Mouse (Mus musculus): ENCODE results near the gene Nav2.
A peak's percentile ranks its signal among the peaks of the same experiment; 100 is the strongest.

The Nav2 gene

DNA sequence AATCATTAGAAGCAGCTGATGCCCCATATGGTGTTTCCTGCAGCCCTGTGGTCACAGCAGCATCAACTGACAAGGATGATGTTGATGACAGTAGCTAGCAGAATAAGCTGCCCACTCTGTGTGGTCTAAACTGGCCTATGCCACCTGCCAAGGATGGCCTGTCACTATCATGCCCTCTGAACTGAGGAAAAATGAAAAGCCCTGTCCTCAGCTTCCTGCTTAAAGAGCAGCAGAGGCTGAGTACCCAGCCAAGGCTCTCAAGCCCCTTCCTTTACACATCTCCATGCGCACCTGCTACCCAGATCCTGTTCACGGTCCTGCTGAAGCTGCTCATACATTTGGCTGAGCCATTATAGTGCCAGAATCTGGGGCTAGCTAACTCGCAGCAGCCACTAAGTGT, 193.7 kb downstream of the Nav2 start:
- DNase-seq (ENCODE audit: low spot score) = no peak

DNA sequence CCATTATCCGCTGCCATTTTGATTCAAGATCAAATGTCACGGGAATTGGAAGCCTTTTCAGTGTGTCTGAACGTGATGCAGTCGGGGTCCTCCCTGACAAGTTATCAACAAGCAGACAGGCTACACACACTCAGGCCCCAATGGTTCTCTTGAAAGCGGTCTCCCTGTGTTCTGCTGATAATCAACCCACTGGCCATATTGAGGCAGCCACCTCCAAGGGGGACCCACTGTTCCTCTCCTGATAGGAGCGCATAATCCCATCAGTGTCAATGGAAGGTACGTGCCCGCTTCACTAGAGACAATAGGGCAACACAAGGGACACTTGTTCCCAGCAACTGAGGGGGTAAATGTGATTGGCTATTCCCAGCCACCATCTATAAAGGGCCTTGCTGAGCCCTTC, 195.9 kb downstream of the Nav2 start:
- DNase-seq (ENCODE audit: low spot score) = no peak

DNA sequence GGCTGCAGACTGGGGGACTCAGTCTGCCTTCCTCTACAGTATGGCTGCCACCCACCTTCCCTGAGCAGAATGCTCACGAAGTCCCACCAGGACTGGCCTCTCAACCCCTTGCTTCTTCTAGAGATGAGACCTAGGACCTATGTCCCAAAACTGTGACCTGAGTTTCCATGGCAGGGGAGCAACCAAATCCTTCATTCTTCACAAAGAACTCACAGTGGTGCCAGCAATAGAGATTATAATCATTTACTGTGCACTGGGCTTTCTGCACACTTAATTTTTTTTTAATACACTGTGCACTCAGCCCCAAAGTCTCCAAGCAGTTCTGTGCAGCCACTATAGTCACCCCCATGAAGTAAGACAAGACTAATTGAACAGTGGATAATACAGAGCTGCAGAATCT, 196.3 kb downstream of the Nav2 start:
- DNase-seq (ENCODE audit: low spot score) = no peak

DNA sequence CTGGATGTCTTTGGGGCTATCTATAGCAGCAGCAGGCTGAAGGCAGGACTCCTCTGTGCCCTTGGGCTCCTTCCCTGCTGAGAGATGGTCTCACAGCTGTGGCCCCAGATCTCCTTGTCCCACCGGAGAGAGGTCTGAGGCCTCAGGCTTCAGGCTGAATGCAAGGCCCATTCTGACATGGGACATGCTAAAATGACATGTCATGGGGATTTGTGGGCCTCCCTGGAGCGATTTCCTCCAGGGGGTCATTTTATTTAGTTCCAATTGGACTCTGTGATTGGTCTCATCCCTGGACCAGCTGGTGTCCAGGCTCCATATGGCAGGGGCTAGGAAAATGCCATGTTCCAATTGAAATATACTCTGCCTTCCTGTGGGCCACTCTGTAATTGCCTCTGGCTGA, 197.0 kb downstream of the Nav2 start:
- no peak for DNase-seq (ENCODE audit: low spot score)

DNA sequence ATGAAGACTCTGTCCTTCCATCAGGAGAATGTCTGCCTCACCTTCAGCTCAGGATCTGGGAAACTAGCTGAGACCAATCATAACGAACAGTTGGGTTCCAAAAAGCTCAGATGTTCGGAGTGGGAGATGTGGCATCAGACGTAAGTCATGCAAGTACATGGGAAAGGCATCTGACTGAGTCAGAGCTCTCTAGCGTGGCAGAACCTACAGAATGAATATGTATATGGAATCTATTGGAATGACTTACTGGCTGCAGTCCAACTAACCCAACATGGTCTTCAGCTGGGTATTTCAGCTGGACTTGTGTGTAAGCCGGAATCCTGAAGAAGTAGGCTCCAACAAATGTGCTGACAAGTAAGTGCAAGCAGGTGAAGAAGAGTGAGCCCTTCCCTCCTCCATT, 199.6 kb downstream of the Nav2 start:
- no peak for DNase-seq (ENCODE audit: low spot score)

DNA sequence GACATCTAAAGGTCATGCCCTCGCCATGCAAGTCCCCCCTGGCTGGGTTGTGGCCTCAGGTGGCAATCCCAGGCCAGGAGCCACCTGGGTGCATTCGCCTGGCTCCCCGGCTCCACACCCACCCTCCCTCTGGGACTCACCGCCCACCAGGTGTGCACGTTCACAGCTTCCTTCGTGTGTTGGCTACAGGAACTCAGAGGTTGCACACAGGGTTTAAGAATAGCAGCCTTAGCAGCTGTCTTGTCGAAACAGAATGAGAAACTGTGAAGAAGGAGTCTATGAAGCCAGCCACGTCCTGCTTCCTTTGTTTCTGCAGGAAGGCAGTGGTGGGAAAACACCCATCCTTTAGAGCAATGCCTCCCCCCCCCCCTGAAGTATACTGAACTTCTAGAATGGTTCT, 210.5 kb downstream of the Nav2 start:
- no peak for DNase-seq (ENCODE audit: low spot score)

DNA sequence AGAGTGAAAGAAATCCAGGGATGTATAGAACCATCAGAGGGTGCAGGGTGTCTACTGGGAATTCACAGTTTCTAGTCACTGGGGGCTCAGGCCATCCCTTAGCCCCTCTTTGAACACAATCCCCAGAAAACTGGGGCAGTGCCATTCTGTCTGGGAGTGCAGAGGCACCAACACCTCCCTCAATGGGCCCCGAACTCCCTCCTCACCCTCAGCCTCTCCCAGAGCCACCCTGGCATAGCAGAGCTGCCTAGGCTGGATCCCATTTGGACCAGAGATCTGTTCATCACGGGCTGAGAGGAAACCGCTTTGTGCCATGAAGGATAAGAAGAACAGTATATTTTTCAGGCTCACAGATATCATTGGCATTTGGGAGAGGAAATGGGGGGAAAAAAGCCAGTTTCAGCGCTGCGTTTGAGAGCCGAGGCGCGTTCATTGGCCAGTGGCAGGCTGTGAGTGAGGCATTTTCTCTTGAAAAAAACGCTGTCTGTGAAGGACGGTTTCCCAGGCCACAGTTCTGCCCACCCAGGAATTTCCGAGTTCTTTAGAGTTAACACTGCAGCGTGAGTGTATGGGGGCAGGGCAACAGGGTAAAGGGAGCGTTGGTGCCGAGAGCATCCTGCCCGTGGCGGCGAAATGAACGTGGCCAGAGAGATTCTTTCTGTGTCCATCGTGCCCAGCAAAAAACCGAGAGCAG, 211.4 kb downstream of the Nav2 start:
- DNase-seq (ENCODE audit: low spot score) = no peak

DNA sequence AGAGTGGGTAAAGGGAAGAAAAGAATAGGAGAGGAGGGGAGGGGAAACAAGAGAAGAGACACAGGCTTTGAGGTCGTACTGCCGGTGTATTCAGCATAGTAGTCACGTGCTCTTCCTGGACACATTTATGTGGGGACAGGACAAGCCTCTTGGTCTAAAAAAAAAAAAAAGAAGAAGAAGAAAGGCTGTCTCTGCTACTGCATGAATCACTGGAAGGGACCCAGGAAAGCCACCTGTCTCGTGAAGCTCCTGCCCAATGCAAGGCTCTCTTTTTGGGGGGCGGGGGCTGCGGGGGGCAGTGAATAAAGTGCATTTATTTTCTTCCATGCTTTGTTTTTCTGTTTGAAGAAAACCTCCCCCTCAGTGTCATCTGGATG, 212.0 kb downstream of the Nav2 start:
- no peak for DNase-seq (ENCODE audit: low spot score)

DNA sequence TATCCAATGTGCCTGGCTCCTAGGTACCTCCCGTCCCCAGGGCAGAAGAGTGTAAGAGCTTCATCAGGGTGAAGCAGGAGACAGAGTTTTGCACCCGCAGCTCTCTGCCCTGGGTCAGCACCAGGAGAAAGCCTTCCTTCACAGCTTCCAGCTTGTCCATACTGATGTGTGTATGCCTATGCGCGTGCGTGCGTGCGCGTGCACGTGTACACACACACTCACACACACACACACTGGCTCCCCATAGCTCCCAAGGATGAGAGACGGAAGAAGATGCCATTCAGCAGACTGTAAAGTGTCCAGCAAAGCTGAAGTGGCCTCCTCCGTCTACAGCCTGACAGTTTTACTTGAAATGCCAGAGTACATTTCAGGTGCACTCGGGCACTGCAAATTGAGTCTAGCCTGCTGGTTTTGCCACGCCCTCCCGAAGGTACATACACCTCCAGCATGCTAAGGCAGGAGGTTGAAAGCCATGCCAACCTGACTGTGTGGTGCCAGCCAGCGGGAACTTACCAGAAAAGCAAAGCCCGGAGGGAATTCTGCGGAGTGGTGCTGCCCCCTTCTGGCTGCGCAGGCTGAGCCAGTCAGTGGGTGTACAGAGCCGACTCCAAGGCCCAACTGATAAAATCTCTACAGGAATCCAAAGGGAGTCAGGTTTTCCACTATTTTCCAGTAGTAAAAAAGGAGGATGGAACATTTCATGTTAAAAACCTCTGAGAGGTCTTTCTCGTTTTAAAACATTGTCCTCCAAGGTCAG, 212.6 kb downstream of the Nav2 start:
- DNase-seq (ENCODE audit: low spot score) = peak; percentile 84

DNA sequence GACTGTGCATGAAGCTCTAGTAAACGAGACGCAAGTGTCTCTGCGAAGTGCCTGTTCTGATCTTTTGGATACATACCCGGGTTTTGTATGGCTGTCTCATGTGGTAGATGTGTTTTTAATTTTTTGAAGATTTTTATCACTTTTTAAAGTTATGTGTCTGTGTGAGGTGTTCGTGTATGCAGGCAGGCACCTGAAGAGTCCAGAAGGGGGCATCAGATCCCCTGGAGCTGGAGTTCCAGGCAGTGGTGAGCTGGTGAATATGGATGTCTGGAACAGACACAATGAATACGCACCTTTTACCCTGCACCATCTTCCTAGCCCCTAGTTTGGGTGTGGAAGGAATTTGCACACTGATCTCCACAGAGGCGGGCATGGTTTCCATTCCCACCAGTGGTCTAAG, 214.0 kb downstream of the Nav2 start:
- DNase-seq (ENCODE audit: low spot score) = no peak

DNA sequence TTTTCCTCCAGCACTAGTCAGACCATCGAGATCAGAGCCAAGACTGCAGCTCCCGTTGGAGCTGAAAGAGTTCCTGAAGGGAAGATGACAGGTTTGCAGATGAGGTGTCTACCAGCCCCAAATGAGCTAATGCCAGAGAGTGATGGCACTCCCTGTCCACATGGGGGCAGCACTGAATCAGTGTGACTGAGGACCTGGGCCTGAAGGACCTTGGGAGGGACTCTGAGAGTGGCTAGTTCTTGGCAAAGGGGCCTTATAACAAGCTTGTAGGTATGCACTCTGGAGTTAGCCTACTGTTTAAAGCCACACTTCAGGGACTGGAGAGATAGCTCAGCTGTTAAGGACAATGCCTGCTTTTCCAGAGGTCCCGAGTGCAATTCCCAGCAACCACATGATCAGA, 217.0 kb downstream of the Nav2 start:
- DNase-seq (ENCODE audit: low spot score) = peak; percentile 78

DNA sequence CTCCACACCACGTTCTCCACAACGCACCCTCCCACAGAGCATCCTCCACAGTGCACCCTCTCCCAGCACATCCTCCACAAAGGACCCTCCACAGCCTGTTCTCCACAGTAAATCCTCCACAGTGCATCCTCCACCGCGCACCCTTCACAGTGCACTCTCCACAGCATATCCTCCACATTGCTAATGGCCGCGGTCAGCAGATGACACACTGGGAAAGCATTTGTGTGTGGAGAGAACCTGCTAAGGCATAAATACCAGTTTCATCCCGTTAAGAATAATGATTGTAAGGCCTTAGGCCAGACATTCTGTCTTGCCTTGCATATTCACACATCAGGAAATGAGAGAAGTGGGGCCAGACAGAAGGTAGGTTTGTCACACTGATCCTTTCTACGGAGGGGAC, 219.7 kb downstream of the Nav2 start:
- DNase-seq (ENCODE audit: low spot score) = no peak

DNA sequence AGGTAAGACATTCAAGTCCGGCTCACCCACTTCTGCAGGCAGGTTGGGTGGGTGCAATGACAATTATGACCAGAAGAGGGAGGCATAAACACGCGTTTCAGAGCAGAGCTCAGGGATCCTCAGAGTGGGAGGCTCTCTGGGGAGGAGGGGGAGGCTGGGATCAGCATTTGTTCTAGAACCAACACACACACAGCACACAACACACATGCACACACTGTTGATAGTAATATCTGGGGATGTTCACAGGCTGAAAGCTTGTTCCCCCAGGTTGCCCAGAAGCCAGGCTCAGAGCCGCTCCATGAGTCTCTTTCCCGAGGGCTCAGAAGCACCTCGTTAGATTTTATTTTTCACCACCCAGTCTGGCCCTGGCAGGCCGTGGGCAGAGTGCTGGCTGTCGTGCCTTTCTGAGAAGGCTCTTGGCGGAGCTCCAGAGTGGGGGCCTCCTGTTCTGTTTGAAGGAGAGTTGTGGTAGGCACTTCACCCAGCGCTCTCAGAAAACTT, 224.4 kb downstream of the Nav2 start:
- DNase-seq (ENCODE audit: low spot score) = peak; percentile 87

DNA sequence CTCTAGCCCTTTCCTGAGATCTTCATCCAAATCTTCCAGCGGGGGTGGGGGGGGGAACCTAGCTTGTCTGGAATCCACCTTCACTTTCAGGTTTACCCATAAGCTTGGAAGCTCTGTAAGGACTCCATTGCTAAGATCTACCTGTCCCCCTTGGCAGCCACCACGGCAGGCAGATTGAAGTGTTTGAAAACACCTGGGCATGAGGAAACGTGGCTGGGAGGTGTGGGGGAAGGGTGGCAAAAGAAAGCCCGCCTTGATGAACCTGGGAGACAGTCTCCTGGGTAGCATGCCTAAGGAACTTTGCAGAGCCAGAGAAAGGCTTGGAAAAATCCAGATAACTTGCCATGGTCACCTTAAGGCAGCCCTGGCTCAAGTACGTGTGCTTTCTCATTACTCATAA, 225.9 kb downstream of the Nav2 start:
- DNase-seq (ENCODE audit: low spot score) = peak; percentile 42

DNA sequence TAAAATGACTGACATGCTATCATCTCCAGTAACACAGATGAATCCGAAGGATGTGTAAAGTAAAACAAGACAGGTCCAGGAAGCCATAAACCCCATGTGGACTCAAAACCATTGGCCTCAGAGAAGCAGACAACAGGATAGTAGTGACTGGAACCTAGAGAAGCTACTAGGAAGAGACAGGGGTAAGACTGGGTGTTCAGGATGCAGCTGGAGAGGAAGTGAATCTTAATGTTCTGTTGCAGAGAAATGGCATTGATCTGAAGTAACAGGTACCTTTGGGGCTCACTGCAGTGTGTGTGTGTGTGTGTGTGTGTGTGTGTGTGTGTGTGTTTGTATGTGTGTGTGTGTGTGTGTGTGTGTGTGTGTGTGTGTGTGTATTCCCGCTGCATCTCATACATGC, 231.2 kb downstream of the Nav2 start:
- DNase-seq (ENCODE audit: low spot score) = no peak

DNA sequence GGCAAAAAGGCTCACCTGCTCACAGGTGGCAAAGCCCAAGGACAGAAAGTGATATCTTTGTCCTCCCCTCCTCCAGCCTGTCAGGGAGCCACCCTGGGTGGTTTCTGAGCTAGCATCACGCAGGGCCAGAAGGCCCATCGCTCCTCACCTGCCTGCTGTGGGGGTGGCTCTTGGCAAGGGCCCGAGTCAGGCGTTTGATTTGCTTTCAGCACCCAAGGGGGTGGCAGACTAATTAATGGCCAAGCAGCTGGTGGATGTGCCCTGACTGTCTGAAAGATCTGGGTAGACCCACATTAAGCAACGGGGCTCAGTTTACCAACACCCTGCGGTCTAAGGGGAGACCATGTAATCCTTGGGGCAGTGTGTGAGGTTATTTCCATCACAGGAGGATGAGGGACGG, 235.4 kb downstream of the Nav2 start:
- DNase-seq (ENCODE audit: low spot score) = no peak

DNA sequence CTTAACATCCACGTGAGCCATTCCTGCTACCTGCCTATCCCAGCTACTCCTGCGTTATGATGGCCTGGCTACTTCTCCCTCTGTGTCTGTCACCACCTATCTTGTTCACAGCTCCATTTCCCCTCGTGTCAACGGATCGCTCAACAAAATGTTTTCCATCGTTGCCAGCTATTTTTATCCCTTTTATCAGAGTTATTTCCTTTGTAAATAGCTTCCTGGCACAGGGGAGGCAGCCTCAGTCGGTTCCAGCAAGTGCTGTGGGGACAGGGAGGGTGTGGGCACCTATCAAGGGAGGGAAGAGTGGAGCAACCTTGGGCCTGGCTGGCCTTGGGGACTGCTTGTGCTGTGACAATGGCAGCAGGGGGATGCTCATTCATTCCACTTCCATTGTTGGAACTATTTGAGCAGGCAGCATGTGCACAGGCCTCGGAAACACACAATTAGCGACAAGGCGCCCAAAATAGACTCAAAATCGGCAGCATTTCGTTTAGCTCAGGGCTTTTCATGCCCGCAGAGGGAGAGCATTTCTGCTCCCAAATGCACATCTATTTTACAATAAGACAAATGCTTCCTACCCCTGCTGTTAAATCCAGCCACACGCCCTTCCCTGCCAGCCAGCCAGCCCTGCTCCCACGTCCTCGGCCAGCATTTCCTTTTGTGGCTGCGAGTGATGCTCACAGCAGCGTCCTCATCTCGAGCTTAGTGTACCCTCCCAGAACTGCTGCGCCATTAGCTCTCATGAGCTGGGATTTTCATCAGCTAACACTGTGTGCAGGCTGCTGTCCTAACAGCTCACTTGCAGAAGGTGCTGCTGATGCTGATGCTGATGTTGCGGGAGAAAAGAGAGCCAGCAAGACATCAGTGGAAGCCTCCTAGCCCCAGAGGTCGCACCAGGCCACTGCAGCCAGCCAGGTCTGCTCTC, 237.5 kb downstream of the Nav2 start:
- DNase-seq (ENCODE audit: low spot score) = peak; percentile 67

DNA sequence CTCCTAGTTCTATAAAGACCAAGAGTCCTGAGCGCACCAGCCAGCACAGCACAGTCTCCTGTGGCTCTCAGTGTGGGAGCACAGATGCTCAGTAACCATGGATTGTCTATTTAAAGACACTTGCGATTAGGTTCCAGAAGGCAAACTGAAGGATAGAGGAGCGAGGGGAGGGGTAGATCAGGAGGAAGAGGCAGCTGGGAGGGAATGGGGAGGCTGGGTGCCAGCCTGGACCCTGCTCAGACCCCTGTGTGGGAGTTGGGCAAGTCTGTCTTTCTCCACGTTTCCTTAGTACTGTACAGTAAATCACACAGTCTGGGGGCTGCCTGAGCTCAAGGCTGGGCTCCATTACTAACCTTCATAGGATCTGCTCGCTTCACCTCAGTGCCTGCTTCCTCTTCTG, 243.8 kb downstream of the Nav2 start:
- DNase-seq (ENCODE audit: low spot score) = no peak

DNA sequence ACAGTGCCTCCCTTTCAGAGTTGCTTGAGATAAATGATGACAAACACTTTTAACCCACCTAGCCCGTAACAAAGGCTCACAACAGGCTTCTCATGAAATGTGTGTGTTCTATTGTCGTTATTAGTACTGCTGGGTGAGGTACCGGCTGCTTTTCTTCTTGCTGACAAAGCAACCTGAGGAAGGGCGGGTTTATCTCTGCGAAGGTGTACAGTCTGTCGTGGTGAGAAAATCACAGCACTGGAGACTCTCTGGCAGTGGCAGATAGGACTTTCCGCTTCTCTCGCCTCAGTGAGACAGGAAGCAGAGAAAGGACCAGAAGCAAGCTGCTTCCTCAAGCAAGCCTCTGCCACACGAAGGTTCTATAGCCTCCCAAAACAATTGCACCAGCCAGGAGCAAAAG, 244.2 kb downstream of the Nav2 start:
- DNase-seq (ENCODE audit: low spot score) = no peak

DNA sequence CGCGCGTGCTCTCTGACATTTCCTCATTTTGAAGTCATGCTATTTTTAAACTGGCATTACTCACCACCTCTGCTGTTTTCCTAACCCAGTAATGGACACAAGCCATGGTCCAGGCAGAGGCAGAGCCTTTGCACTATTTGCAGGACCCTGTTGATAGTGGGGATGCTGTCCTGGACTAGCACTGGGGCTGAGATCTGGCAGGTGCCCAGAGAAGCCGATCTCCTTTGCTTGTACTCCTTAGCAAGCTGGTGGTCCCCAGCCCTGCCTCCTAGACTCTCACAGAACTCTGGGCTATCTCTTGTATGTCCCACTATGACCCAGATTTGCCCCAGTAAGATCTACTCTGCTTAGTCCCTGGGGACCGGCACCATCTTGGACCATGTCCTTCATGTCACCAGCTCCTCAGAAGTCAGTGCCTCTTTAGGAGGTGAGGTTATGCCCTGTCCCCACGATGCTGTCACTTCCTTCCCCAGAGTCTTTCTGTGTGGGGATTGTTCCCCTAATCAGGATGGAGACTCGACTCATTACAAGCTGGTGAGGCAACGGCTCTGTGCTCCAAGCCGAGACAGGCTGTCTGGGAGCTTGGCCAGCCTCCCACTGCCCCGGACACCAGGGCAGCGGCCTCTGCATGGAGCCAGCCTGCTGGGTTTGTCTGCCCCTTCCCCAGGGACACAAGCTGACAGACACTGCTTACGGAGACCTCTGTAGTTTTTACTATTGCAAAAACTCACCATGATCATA, 250.3 kb downstream of the Nav2 start:
- DNase-seq (ENCODE audit: low spot score) = no peak

DNA sequence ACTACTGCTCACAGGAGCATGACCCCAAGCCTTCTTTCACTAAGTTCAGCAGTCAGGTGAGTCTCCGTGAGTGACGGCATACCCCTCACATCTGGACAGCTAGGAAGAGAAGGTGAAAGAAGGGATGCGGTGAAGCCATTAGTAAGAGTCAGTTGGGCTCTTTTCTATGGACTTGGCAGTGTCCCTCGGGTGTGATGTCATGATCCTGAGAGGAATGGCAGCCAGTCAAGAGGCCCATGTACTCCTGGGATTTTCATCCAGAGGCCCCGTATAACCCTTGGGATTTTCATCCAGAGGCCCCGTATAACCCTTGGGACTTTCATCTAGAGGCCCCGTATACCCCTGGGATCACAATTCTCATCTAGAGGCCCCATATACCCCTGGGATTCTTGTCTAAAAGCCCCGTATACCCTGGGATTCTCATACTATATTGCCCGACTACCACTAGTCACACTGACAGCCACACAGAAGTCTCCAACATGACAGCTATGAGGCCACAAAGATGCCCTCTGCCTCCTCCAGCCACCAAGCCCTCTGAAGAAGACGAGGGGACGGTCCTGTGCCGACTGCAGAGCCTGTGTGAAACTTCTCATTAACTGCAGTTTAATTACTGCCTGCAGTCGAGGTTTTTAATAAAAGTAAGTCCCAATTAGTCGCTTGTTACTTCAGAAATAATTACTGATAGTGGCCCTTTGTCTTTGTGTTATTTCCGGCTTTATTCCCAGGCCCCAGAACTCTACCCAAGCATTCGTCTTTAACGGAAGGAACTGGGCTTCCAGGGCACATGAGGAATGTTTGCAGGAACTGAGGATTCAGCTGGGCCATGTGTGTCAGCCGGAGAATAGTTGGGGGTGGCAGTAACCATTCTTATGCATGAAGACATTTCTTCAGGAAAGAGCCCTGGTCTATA, 251.4 kb downstream of the Nav2 start:
- no peak for DNase-seq (ENCODE audit: low spot score)

Data from lung, postnatal 25 days (tissue).